Mouse (Mus musculus) right cerebral cortex, adult 2 months (tissue): ENCODE results near the gene Agbl3.

Experiments
- DNase-seq, 2 experiments: peaks; one replicate each; pipeline ENCODE4 v3.0.0; 2021 to 2022; ENCODE audit warnings: low spot score in 2 of 2

Gene Agbl3

GRCm38 (mm10) chr6:34780231-34780942 lies at the start of gene Agbl3:
TSS of gene Agbl3 (plus strand) at chr6:34780432.
- peak; percentile 91 to 95 for DNase-seq

- no peak for DNase-seq
Measured at GRCm38 (mm10) chr6:34731007-34731406, 49.2 kb upstream of the Agbl3 start.

GRCm38 (mm10) chr6:34731529-34731928 lies 48.7 kb upstream of the Agbl3 start:
- DNase-seq: no peak

DNA sequence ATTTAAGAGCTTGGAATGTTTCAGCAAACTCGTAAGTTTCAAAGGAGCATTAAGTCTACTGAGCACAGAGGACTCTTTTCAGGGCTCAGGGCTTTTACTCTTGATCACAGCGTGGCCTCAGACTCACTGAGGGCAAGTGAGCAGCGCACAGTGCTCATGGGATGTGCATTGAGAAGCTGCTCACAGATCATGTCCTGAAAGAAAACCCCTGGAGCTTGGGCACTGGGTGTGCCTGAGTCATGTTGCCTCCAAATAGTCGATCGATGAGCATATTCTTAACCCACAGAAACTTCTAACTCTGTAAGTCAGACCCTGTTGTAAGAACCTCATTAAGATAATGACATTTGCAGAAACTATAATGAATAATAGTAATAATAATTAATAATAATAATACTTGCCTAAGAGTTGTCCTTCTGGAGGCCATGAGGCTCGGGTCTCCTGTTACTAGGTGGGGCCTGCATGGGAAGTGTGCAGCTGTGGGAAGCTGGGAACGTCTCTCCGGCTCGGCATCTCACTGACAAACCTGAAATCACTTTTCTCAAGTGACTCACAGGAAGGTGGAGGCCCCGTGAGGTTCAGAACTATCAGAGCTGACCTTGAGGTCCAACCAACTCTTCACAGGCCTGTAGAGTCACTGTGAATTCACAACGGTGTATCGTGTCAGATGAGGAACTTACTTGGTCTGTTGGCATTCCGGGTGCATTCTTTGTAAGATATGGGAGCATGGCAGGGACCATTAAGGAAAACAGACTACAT lies 45.1 kb upstream of the Agbl3 start:
- DNase-seq: no peak

DNA sequence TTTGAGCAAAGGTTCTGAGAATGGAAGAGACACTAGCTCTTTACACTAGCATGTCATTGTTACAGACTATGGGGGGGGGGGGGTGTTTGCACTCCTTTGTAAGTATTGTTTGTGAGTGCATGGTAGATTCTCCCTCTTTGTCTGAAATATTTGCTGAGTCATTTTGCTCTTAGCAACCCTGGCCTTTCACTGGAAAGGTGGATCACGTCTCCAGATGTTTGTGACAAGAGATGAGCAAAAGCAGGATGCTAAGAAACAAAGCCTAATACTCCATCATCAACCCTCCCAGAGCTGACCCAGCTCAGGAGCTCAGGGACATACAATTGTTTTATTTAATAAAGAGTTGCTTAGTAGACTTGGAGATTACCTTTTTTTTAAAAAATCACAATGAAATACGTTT lies 43.3 kb upstream of the Agbl3 start:
- no peak for DNase-seq

DNA sequence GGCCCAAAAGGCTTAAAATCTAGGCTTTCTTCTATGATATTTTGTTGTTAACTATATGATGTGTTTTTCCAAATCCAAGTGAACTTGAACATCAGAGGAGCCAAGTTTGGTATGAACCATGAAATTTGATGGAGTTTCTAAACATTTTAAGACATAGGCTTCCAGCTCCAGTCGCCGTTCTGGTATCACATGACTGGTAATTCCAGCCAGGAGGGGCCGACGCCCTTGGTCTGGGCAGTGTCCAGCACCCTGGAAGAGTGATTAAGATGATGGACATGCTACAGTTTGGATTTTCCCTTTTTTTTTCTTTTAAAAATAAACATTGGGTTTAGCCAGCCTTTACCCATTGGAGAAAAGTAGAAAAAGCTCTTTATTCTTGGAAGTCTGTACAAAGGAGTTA lies 36.3 kb upstream of the Agbl3 start:
- DNase-seq: no peak

- DNase-seq: no peak
Measured at GRCm38 (mm10) chr6:34747846-34748245, 32.4 kb upstream of the Agbl3 start.

- no peak for DNase-seq
Measured at GRCm38 (mm10) chr6:34748566-34748965, 31.7 kb upstream of the Agbl3 start.

DNA sequence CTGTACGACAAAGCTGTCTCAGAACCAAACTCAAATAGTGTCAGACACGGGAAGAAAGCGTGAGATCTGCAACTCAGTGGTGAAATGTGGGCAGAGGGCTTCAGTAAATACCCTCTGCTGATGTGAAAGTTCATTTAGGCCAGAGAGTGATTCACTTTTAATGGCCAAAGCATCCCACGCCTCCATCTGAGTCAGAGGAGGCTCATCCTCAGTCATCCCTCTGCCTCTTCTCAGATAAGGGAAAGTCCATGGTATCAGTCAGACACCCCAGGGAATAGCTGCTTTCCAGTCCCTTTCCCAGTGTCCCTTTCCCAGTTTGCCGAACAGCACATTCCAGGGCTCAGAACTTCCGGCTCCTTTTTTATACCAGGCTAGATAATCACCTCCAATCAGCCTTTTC lies 30.7 kb upstream of the Agbl3 start:
- DNase-seq: no peak

DNA sequence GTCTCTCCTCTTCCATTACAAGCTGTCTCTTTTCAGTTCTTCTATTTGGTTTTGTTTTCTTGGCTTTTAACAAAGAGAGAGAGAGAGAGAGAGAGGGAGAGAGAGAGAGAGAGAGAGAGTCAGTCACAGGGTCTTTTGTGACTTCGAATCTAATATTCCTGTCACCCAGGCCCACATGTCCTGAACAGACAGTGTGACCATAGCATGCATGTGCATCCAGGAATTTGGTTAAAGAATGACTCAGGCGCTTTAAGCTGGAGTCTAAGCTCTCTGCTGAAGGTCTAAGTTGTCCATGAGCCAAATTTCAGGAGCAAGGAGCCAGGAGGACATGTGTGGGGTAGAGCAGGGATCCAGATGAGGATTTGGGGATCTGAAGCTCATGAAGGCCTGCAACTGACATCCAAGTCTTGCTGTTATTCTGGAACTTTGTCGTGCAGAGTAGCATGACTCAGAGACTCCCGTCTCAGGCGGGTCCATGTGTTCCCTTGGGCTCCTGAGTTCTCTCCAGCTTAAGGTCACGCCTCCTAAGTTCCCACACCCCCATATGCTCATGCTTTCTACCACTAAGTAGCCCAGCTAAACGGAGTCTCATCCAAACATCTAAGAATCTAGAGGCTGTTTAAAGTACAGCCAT lies 29.6 kb upstream of the Agbl3 start:
- no peak for DNase-seq

- no peak for DNase-seq
Measured at GRCm38 (mm10) chr6:34751625-34752024, 28.6 kb upstream of the Agbl3 start.

DNA sequence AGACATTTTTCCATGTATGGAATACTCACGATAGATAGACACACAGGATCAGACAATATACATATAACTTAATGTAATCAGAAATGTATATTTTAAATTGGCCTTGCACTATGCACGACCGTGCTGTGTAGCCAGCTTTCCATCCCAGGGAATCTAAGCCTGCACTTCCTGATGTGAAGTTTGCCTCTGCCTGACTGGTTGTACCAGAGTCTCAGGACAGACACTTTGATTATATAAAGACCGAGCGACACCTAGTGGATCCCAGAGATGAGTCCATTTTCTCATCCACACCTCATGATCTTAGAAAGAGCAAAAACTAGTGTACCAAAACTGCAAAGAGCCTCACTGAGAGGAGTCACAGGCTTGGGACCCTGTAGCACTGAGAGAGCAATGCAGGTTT lies 25.8 kb upstream of the Agbl3 start:
- peak; percentile 66 to 76 for DNase-seq

- no peak for DNase-seq
Measured at GRCm38 (mm10) chr6:34758340-34758739, 21.9 kb upstream of the Agbl3 start.

DNA sequence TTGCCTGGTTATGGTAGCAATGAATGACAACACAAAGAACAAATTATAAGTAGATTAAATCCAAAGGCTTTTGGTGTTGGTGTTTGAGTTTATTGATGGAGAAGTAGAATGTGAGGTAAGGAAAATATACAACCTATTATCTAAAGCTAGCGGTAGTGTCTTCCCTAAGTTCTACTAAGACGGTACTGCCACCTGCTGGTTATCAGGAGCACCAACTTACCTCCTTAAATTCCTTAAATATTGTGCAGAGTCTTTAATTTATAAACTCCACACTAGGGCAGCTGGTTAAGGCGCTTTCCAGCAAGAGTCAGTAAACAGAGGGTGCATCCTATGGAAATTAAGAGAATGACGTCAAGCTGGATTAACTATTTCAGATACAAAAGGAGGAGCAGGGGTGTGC lies 20.2 kb upstream of the Agbl3 start:
- DNase-seq: peak; percentile 41 to 59

GRCm38 (mm10) chr6:34765721-34766120 lies 14.5 kb upstream of the Agbl3 start:
- no peak for DNase-seq

GRCm38 (mm10) chr6:34769984-34770383 lies 10.2 kb upstream of the Agbl3 start:
- DNase-seq: no peak

GRCm38 (mm10) chr6:34770491-34770890 lies 9.7 kb upstream of the Agbl3 start:
- DNase-seq: no peak

GRCm38 (mm10) chr6:34776396-34776795 lies 3.8 kb upstream of the Agbl3 start:
- no peak for DNase-seq

GRCm38 (mm10) chr6:34777094-34777493 lies 3.1 kb upstream of the Agbl3 start:
- DNase-seq: no peak

GRCm38 (mm10) chr6:34777981-34778668 lies 2.1 kb upstream of the Agbl3 start:
- DNase-seq: no peak

DNA sequence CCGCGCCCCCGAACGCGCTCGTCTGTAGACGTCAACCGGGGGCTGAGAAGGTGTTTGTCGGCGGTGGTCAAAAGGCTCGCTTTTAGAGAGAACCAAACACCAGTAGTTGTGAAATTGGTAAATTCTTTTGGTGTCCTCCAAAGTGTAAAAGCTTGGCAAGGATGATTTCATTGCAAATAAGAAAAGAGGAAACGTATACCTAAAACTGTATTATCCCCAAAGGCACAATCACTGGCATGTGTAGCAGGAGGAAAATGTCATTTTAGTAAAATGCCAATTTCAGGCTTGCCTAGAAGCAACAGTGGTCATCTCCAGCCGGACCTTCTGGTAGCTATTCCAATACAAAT lies 684 bp downstream of the Agbl3 start:
- no peak for DNase-seq

GRCm38 (mm10) chr6:34782493-34782892 lies 2.3 kb downstream of the Agbl3 start:
- DNase-seq: no peak
